Mouse (Mus musculus) midbrain, embryonic 10.5 days (tissue): Measurements from ENCODE around the gene Rbm39. TPM values are rescaled to one million over a fixed set of nuclear protein-coding genes. Genes with fewer than 3 reads are reported as not detected.
"Not testable (repeated sequence)": the region's sequence is repeated elsewhere in the genome, so short reads cannot be mapped to it uniquely, and the experiment has no call there.

ENCODE experiments used
- DNase-seq: peaks from one replicate; pipeline ENCODE4 v3.0.0-alpha.2; 2017; ENCODE audit warnings: low spot score
- H3K27ac ChIP-seq: fragments of 300-500 bp; sonication (generic); replicated peaks from 2 replicates; pipeline ENCODE4 v1.5.1; 2016; ENCODE audit warnings: mild to moderate bottlenecking
- H3K27me3 ChIP-seq: fragments of 300-500 bp; sonication (generic); 2 replicates; pipeline ENCODE4 v1.6.1; 2016; ENCODE audit warnings: low read depth, mild to moderate bottlenecking; ENCODE audit not compliant: poor library complexity, severe bottlenecking
- H3K36me3 ChIP-seq: fragments of 300-500 bp; sonication (generic); 2 replicates; pipeline ENCODE4 v1.6.1; 2016; ENCODE audit warnings: mild to moderate bottlenecking, moderate library complexity
- H3K4me1 ChIP-seq: fragments of 300-500 bp; sonication (generic); 2 replicates; pipeline ENCODE4 v1.6.1; 2016
- H3K4me3 ChIP-seq: fragments of 300-500 bp; sonication (generic); 2 replicates; pipeline ENCODE4 v1.5.1; 2016; ENCODE audit warnings: mild to moderate bottlenecking, moderate library complexity
- H3K9me3 ChIP-seq: fragments of 300-500 bp; sonication (generic); replicated peaks from 2 replicates; pipeline ENCODE4 v1.6.1; 2016; ENCODE audit warnings: mild to moderate bottlenecking
- WGBS: fragments of 180-500 bp; shearing (Covaris S2); methylation state at CpG from one replicate; pipeline ENCODE4 v1.1.7; 2016; 5-methylcytosine and 5-hydroxymethylcytosine counted together
- polyA plus RNA-seq: library from polyadenylated mRNA; unstranded; fragments of >200 nt; fragmentation: Nextera tagmentation; extraction: Ambion mirVana; gene quantifications from 2 replicates; pipeline ENCODE4 v1.2.1, GENCODE M21; 2016

Rbm39 gene
- polyA plus RNA-seq, 1 experiment from 2014 or later = 584 TPM

- Histone ChIP-seq H3K4me1 (peaks cover 31% of the 10 kb centered on the region), H3K27me3 (no peaks in the 10 kb centered on the region), H3K9me3 (no peaks in the 10 kb centered on the region), H3K4me3 (no peak overlapping the region), H3K27ac (no peak overlapping the region), H3K36me3 (peaks cover 11% of the 10 kb centered on the region; the same call in 1 of the 2 replicates)
- no peak for DNase-seq
These were observed 14.5 kb upstream of the Rbm39 start for GRCm38 (mm10) chr2:156194571-156194970.

- H3K4me3 ChIP-seq = no peak overlapping the region
- no peak overlapping the region for H3K27ac ChIP-seq
- DNase-seq = no peak
- peaks cover 26% of the 10 kb centered on the region for H3K4me1 ChIP-seq
- no peaks in the 10 kb centered on the region for H3K27me3 ChIP-seq
- no peaks in the 10 kb centered on the region for H3K9me3 ChIP-seq
- H3K36me3 ChIP-seq = peaks cover under 1% of the 10 kb centered on the region; the same call in 1 of the 2 replicates
- WGBS = 85% methylated on average over 3 of the region's 3 CpGs
These were observed 13.2 kb upstream of the Rbm39 start for GRCm38 (mm10) chr2:156193066-156193862.

GRCm38 (mm10) chr2:156192068-156192467 is 12.0 kb upstream of the Rbm39 start:
- WGBS = 89% methylated on average over 2 of the region's 2 CpGs
- H3K27ac ChIP-seq = no peak overlapping the region
- H3K4me1 ChIP-seq = peaks cover 18% of the 10 kb centered on the region
- no peak for DNase-seq
- no peaks in the 10 kb centered on the region for H3K36me3 ChIP-seq
- H3K9me3 ChIP-seq = no peaks in the 10 kb centered on the region
- H3K27me3 ChIP-seq = no peaks in the 10 kb centered on the region
- no peak overlapping the region for H3K4me3 ChIP-seq

- Histone ChIP-seq H3K27ac (no peak overlapping the region), H3K9me3 (no peaks in the 10 kb centered on the region), H3K36me3 (no peaks in the 10 kb centered on the region), H3K4me3 (no peak overlapping the region), H3K27me3 (no peaks in the 10 kb centered on the region), H3K4me1 (peaks cover 17% of the 10 kb centered on the region)
- WGBS = 89% methylated on average over 2 of the region's 2 CpGs
- no peak for DNase-seq
These were observed 11.5 kb upstream of the Rbm39 start for GRCm38 (mm10) chr2:156191540-156191939.

- no peak overlapping the region for H3K4me3 ChIP-seq
- no peak for DNase-seq
- no peaks in the 10 kb centered on the region for H3K9me3 ChIP-seq
- WGBS = 89% methylated on average over 14 of the region's 14 CpGs
- H3K27me3 ChIP-seq = no peaks in the 10 kb centered on the region
- H3K36me3 ChIP-seq = no peaks in the 10 kb centered on the region
- peaks cover 5% of the 10 kb centered on the region; the same call in 1 of the 2 replicates for H3K4me1 ChIP-seq
- no peak overlapping the region for H3K27ac ChIP-seq
These were observed 10.2 kb upstream of the Rbm39 start for GRCm38 (mm10) chr2:156190004-156190896.

- H3K4me1 ChIP-seq, H3K4me3 ChIP-seq, H3K9me3 ChIP-seq, DNase-seq, H3K36me3 ChIP-seq, H3K27ac ChIP-seq, H3K27me3 ChIP-seq: not testable (repeated sequence)
- WGBS = 87% methylated on average over 7 of the region's 7 CpGs
These were observed 9.2 kb upstream of the Rbm39 start for GRCm38 (mm10) chr2:156189241-156189640.

- Histone ChIP-seq H3K27ac (no peak overlapping the region), H3K4me1 (peaks cover 34% of the 10 kb centered on the region), H3K4me3 (no peak overlapping the region), H3K9me3 (no peaks in the 10 kb centered on the region), H3K27me3 (no peaks in the 10 kb centered on the region), H3K36me3 (peaks cover 24% of the 10 kb centered on the region)
- DNase-seq = no peak
- WGBS = 68% methylated on average over 2 of the region's 2 CpGs
These were observed 1.6 kb upstream of the Rbm39 start for GRCm38 (mm10) chr2:156181592-156181991.

- Histone ChIP-seq H3K4me1 (peaks cover 37% of the 10 kb centered on the region), H3K27ac (peak overlapping the region; percentile 100), H3K4me3 (peak overlapping the region; percentile 100), H3K36me3 (peaks cover 30% of the 10 kb centered on the region), H3K27me3 (no peaks in the 10 kb centered on the region), H3K9me3 (no peaks in the 10 kb centered on the region)
- no peak for DNase-seq
- 18% methylated on average over 8 of the region's 8 CpGs for WGBS
These were observed 969 bp upstream of the Rbm39 start for GRCm38 (mm10) chr2:156180824-156181590.

- peak overlapping the region; percentile 100 for H3K27ac ChIP-seq
- H3K4me1 ChIP-seq = peaks cover 37% of the 10 kb centered on the region
- no peak for DNase-seq
- peak overlapping the region; percentile 100 for H3K4me3 ChIP-seq
- no peaks in the 10 kb centered on the region for H3K27me3 ChIP-seq
- under 1% methylated on average over 41 of the region's 41 CpGs for WGBS
- H3K36me3 ChIP-seq = peaks cover 43% of the 10 kb centered on the region
- no peaks in the 10 kb centered on the region for H3K9me3 ChIP-seq
These were observed 293 bp downstream of the Rbm39 start for GRCm38 (mm10) chr2:156179796-156180093.

- Histone ChIP-seq H3K36me3 (peaks cover 48% of the 10 kb centered on the region), H3K9me3 (no peaks in the 10 kb centered on the region), H3K4me3 (peak overlapping the region; percentile 100), H3K27ac (peak overlapping the region; percentile 100), H3K4me1 (peaks cover 37% of the 10 kb centered on the region), H3K27me3 (no peaks in the 10 kb centered on the region)
- DNase-seq = peak; percentile 81
- WGBS = 1% methylated on average over 47 of the region's 47 CpGs
These were observed 817 bp downstream of the Rbm39 start for GRCm38 (mm10) chr2:156179046-156179795.

GRCm38 (mm10) chr2:156177651-156178050 is 2.4 kb downstream of the Rbm39 start:
- no peak overlapping the region for H3K27ac ChIP-seq
- no peaks in the 10 kb centered on the region for H3K9me3 ChIP-seq
- H3K27me3 ChIP-seq = no peaks in the 10 kb centered on the region
- DNase-seq = no peak
- peaks cover 37% of the 10 kb centered on the region for H3K4me1 ChIP-seq
- 89% methylated on average over 7 of the region's 7 CpGs for WGBS
- peaks cover 63% of the 10 kb centered on the region for H3K36me3 ChIP-seq
- H3K4me3 ChIP-seq = peak overlapping the region; percentile 100

GRCm38 (mm10) chr2:156177079-156177478 is 3.0 kb downstream of the Rbm39 start:
- no peaks in the 10 kb centered on the region for H3K9me3 ChIP-seq
- DNase-seq = no peak
- H3K4me3 ChIP-seq = no peak overlapping the region
- H3K27ac ChIP-seq = no peak overlapping the region
- peaks cover 69% of the 10 kb centered on the region for H3K36me3 ChIP-seq
- H3K4me1 ChIP-seq = peaks cover 37% of the 10 kb centered on the region
- no peaks in the 10 kb centered on the region for H3K27me3 ChIP-seq
- WGBS = 94% methylated on average over 6 of the region's 6 CpGs
